Mouse (Mus musculus): ENCODE measurements around the gene Dcun1d5.
"Not testable (repeated sequence)": the region's sequence is repeated elsewhere in the genome, so short reads cannot be mapped to it uniquely, and the experiment has no call there.

Dcun1d5 gene

DNA sequence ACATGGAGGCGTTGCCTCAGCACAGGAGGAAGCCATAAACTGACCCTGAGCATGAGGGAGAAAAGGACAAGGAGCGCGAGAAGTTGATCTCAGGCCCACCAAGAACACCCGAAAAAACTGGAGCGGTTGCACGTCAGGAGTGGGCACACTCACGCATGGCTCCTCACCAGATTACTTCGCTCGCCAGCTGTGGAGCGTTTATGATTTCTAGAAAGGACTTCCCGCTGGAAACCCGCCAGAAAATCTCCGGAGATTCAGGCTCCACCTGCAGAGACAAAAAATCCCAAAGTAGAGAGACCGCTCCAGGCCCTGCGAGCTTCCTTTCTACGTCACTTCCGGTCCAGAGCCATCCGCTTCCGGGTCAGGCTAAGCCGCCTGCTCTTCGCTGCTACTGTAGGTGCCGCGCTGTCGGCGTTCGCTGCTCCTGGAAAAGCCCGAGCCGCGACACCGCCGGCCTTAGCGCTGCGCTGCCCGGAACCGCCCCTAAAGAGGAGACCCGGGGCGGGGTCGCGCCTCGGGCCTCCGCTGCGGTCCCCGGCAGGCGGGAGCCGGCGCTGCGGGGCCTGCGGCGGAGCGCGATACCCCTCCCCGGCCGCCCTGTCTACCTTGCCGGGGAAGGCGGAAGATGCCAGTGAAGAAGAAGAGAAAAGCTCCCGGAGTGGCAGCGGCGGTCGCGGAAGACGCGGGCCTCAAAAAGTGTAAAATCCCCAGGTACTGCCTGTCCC, at the start of gene Dcun1d5, which contains the start of gene Dync2h1:
Dcun1d5 (plus strand) TSS at position 349 of the 725 bp plus-strand sequence.
Dync2h1 (minus strand) TSS at position 275 of the 725 bp plus-strand sequence.
- peak; percentile 93 for DNase-seq

DNA sequence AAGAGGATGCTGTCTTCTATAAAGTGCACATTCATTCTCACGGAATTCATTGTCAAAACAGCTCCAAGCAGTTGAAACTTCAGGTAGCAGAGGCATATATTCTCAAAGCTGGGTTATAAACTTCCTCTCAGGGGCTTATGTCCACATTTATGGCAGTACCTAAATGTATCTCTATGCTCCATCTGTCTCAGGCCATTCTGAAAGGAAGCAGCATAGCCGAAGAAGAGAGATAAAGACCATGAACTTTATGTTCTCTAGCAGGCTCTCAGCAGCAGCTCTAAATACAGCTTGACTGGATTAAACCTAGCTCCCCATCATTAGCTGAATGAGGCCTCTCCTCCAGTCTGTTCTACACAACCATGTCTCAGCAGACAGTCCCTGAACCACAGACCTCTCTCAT, 29.9 kb upstream of the Dcun1d5 start:
- DNase-seq = no peak

DNA sequence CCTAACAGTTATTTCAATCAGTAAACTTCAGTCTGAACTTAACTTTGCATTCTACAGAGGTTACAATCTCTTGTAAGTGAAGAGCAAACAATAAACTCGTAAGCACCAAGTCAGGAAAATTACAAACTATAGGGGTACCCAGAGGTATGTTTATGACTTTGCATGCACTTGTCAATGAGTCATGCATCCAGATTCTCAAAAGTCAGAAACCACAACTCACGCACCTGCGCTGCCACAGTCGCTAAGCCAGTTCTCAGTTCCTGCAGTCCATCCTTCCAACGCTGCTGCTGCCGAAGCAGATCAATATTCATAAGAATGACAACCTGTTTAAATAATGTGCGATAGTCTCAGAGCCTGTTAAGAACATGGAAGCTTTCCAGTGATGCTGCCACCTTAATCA, 25.7 kb upstream of the Dcun1d5 start:
- DNase-seq = no peak

DNA sequence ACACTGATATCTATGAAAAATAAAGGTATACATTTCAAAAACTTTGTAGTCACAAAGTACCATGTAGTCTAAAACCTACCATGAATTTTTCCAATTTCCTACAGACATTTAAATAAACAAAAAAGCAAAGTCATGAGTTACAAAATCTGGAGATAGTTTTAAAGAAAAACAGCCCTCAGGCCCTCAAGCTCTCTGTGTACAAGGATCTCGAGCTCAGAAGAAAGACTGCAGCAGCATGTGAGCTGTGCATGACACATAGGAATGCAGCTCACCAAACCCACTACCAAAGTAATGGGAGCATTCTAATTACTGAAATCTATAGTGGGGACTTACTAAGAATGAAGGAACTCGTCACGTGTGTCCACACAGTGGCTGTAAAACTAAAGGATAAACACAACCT, 24.6 kb upstream of the Dcun1d5 start:
- DNase-seq = no peak

DNA sequence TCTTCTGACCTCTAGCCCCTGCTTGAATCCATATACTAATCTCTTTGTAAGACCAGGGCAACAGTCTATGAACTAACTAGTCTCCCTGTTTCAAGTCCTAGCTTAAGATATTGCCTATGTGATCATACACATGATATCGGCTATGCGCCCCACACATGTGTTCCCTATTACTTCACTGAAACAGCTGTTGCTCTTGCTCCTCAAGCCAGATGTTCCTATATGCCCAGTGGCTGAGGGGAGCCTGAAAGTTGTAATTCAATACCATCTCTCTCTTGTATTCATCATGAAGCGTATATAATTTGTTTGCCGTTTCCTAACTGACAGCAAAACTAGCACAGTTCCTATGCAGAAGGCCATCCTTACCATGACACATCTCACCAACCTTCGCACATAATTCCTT, 23.6 kb upstream of the Dcun1d5 start:
- no peak for DNase-seq

DNA sequence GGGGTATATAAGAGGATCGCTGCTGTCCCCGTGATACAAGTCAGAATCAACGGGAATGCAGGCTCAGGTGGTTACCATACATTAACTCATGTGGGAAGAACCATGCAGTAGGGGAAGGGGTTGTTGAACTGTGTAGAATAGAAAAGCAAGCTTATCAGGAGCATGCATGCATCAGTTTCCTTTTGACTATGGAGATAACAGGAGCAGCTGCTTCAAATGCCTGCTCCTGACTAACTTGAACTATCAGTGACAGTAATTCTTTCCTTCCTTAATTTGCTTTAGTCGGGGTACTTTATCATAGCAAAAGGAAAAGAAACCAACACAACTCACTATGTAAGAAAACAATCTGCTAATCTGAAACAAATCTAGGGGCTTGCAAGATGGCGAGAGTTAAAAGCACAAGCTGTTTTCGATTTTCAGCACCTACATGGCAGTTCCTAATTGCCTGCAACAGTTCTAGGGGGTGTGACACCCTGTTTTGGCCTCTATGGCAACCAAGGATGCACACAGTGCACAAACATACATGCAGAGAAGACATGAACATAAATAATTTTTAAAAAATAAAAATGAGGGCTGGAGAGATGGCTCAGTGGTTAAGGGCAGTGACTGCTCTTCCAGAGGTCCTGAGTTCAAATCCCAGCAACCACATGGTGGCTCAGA, 16.9 kb upstream of the Dcun1d5 start:
- DNase-seq = no peak

DNA sequence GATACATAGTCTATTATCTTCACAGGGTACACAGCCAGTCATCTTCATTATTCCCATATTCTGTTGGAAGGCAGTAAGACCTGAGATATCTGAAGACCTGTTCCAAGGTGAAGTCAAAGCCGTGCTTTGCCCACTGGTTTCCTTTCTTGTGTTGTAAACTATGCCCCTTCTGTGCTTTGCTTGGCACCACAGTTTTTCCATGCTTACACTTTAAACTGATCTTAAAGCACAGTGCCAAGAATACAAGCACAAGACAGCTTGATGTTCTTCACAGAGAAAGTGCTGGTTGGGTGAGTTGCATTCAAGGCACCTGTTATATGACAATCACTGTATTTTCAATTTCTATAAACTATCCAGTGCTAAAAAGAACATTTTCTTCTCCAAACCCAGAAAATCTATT, 10.6 kb upstream of the Dcun1d5 start:
- no peak for DNase-seq

DNA sequence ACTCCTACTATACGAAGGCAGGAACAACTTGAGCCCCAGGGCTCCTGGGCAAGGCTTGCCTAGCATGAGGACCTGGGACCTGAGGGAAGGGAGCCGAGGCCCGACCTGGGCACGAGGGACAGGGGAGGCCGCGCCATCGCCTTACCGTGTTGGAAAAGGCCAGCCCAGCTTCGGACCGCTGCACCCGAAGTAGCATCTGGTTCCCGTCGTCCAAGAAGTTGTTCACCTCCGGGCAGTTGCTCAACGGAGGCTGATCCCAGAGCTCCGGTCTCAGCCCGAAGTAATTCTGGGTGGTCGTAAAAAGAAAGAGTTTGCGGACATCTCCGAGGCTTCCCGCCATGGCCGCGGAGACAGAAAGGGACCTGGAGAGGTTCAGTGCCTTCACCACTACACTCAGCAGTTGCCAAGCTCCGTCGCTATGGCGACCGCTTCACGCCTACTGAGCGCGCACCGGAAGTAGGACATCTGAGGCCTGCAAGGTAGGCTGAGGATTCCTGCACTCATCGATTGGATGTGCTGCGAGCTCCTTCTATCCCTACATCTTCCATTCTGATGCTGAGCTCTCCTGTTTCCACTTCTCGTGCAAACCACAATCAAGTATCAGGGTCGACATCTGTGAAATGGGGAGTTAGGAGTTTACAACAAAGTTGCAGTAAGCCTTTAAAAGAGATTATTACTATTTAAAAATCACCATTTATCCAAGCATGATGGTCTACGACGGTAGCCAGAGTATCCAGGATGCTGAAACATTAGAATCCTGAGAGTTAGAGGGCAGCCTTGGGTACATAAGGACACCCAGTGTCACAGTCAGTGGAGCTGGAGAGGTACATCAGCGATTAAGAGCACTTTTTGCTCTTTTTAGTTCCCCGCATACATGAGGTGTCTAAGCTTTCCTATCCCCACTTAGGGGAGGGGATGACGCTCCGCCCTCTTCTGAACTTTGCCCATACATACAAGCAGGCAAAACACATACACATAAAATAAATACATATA, 7.4 kb upstream of the Dcun1d5 start:
- peak; percentile 90 for DNase-seq

DNA sequence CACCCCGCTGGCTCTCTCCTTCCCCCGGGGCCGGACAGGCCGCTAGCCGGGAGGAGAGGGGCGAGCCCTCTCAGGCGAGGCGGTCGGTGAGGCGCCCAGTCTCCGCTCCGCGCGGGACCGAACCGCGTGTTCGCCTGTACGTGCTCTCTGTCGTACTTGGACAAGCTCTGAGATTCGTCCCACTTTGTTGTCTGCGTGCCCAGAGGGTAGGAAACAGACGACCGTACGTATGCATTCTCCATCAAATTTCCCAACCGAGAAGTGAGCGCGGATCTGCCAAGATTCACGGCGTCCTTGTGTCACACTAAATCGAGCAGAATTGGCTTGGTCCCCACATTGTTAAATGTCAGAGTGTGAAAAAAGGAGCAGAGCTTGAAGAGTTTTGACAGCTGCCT, 574 bp downstream of the Dcun1d5 start:
- DNase-seq = peak; percentile 32

DNA sequence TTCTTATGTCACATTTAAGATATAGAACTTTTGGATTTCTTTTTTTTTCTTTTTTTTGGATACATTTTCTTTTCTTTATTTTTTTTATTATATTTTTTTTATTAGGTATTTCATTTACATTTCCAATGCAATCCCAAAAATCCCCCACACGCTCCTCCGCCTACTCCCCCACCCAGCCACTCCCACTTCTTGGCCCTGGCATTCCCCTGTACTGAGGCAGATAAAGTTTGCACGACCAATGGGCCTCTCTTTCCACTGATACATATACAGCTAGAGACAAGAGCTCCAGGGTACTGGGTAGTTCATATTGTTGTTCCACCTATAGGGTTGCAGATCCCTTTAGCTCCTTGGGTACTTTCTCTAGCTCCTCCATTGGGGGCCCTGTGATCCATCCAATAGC, 6.4 kb downstream of the Dcun1d5 start:
- not testable (repeated sequence) for DNase-seq

DNA sequence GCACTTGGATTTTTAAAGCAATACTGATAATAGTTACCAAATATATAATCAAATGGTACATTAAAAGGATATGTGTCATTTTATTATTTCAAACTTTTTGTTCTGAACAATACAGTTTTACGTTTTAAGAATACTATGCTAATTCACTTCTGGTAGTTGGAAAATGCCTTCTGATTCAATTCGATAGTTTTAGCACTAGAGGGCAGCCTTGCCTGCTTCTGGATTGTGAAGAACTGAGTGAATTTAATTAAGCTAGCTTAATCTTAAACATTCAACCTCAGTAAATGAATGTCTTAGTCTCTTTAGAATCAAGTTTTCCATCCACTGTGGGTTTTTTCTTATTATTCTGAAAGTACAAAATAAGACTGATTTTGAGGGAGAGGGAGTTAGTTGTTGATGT, 31.9 kb downstream of the Dcun1d5 start:
- DNase-seq = no peak

DNA sequence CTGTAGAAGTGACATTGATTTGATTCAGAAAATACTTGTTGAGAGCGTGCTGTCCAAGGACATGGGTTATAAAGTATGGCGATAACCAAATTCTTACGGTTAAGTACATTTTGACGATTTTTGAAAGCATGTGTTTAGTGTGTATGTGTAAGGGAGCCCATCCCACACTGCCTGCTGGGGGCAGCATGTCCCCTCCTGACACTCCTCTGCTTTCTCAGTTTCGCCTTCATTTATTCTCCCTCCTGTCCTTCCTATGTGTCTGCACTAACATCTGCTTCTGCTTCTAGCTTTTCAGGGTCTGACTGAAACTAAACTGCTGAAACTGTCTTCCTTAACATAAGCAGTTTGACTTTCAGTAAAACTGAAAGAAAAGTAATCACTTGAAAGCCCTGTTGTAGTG, 36.7 kb downstream of the Dcun1d5 start:
- DNase-seq = peak; percentile 9

DNA sequence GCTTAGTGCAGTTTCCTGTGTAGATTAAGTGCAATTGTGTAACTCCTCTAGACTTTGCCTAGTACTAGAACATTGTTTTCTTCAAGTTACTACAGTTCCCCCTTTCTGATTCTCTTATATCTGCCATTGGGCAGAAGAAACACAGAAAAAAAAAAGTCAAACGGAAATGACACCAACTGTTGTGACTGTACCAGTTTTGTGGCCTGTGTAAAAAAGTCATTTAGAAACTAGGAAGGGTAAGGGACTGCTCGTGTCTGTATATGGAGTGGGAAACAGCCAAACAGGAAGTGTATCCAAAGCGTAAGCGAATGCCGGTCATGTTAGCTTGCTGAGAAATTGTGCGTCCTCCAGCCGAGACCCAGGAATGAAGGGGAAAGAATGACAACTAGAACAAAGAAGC, 37.1 kb downstream of the Dcun1d5 start:
- no peak for DNase-seq

DNA sequence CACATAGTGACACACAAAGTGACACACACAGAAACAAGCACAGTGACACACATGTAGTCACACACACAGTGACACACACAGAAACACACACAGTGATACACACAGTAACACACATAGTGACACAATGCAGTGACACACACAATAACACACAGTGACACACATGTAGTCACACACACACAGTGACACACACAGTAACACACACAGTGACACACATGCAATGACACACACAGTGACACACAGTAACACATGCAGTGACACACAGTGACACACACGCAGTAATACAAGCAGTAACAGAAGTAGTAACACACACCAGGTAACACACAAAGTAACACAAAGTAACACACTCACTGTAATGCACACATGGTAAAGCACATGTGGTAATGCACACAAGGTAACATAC, 54.3 kb downstream of the Dcun1d5 start:
- no peak for DNase-seq

DNA sequence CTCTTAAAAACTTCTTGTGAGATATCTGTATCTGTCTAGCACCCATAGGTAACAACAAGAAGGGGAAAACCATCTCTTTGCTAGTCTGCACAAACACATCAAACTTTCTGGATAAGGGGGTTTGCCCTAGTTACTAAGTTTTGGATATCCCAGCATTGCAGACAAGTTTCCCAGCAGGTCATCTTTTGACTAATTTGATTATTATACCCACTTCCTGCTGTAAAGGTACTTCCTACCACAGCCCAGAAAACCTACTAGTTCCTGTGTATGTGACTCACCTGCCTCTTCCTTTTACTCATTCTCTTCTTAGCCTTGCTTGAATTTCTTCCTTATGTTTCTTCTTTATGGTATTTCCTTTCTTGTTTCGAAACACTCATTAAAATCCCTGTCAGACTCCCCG, 55.6 kb downstream of the Dcun1d5 start:
- no peak for DNase-seq

DNA sequence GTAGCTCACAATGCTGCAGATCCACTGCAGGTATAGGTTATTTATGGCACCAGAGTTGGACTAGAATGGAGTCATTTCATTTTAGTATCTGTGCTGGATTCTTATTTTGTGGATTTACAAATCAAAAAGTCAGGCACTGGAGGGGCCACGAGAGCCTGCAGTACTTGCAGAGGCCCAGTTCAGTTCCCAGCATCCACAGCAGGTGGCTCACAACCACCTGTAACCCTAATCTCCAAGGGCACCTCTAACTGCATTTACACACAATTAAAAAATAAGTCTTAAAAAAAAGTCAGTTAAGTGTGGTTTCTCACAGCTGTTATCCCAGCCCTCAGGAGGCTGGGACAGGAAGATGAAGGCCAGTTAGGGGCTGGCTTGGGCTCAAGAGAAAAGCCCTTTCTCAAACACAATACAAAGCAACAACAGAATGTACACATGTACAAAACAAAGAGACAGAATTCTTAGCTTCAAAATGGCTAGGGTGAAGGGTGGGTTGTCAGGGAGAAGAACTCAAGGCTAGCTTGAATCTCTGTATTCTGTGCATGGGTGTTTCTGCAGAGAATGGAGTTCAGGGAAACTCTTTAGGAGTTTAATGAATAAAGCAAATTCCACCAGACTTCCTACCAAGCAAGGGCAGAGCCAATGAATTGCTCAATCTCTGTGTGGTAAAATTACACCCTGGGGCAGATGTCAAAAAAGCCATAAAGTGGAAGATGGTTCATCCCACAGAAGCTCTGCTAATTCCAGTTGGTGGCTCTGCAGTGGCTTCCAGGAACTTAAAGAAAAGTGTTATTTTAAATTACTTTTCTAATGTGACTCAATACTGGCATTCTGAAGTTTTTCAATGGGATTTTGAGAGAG, 68.7 kb downstream of the Dcun1d5 start:
- no peak for DNase-seq
